Mouse (Mus musculus) forebrain, embryonic 11.5 days (tissue): ENCODE results near the gene Kantr. TPM values are rescaled to one million over a fixed set of nuclear protein-coding genes. Genes with fewer than 3 reads are reported as not detected.

Experiments
- polyA plus RNA-seq: library from polyadenylated mRNA; unstranded; fragments of >200 nt; fragmentation: Nextera tagmentation; extraction: Ambion mirVana; gene quantifications from 2 replicates; pipeline ENCODE4 v1.2.1, GENCODE M21; 2014

Kantr gene
- polyA plus RNA-seq, 1 experiment from 2014 or later = 16.6 TPM

Other genes starting within 250 kb of the Kantr start
- gene Iqsec2, start 183.2 kb downstream of the Kantr start, polyA plus RNA-seq = 1.5 and 2.1 TPM in 2 replicates
- 46.3 and 46.6 TPM in 2 replicates for gene Kdm5c, start 94.5 kb downstream of the Kantr start, polyA plus RNA-seq
- 33.7 and 35.6 TPM in 2 replicates for gene Tspyl2, start 14.9 kb upstream of the Kantr start, polyA plus RNA-seq
- 7.1 and 8.0 TPM in 2 replicates for gene Gpr173, start 41.2 kb upstream of the Kantr start, polyA plus RNA-seq
- gene Cldn34a, start 235.8 kb upstream of the Kantr start, polyA plus RNA-seq = not detected in 2 replicates